Comparison of ENCODE assay signal across 8 mouse cellular contexts in the genomic region with DNA sequence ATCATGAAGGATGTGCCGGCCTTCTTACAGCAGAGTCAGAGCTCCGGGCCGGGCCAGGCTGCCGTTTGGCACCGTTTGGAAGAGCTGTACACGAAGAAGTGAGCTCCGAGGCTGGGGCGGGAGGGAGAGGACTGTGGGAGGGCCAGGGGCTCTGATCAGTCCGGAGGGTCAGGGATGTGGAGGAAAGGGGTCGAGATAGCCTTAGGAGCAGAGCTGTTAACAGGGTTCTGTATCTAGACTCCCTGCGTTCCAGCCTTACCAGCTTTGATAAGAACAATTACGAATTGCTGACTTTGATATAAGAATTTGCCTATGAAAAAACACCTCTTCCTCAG. TPM values are rescaled to one million over a fixed set of nuclear protein-coding genes. Genes with fewer than 3 reads are reported as not detected.
DNase-seq lines count a peak whose midpoint lies in the region; ATAC-seq and TF ChIP-seq lines count a peak whose summit lies in the region.

No protein-coding gene starts in this region.

- 0% methylated on average over 12 of the region's 12 CpGs for WGBS in heart, embryonic 14.5 days
- under 1% methylated on average over 12 of the region's 12 CpGs for WGBS in forebrain, embryonic 15.5 days
- WGBS in liver, postnatal 0 days (ENCODE audit: insufficient replicate concordance) = 3% methylated on average over 12 of the region's 12 CpGs

- peaks cover 3 to 9% of the 10 kb centered on the region in 2 experiments; a peak in 2 of 4 replicates for H3K4me1 ChIP-seq in heart, embryonic 14.5 days (ENCODE audit: control insufficient read depth in 2 of 2, insufficient read depth in 2 of 2, low read length in 2 of 2)
- peaks cover 43% of the 10 kb centered on the region for H3K4me1 ChIP-seq in G1E (ENCODE audit: insufficient read depth, low read depth, low read length)
- H3K4me1 ChIP-seq in forebrain, embryonic 15.5 days = peaks cover 17% of the 10 kb centered on the region
- H3K4me1 ChIP-seq in liver, postnatal 0 days (ENCODE audit: insufficient read depth) = peaks cover 22% of the 10 kb centered on the region

- peak overlapping the region; percentile 74 for H3K4me2 ChIP-seq in heart, embryonic 14.5 days (ENCODE audit: low read length)
- peak overlapping the region; percentile 82 for H3K4me2 ChIP-seq in forebrain, embryonic 15.5 days (replicated peaks)
- peak overlapping the region; percentile 89 for H3K4me2 ChIP-seq in liver, postnatal 0 days (ENCODE audit: low read depth, low read length)

- no peak for TF ChIP-seq CTCF in G1E (IDR thresholded peaks at IDR 0.05; ENCODE audit: low read depth, low read length)
- no peak for TF ChIP-seq CTCF in liver, postnatal 0 days (IDR thresholded peaks at IDR 0.05; ENCODE audit: low read depth)

- H3K27ac ChIP-seq in heart, embryonic 14.5 days (replicated peaks in 1 of 2; ENCODE audit: control insufficient read depth in 1 of 2, insufficient read depth in 1 of 2, low read depth in 2 of 2, low read length in 2 of 2) = peak overlapping the region in 1 of 2 experiments; percentile 86; a peak in 2 of 4 replicates
- peak overlapping the region; percentile 92 for H3K27ac ChIP-seq in forebrain, embryonic 15.5 days (replicated peaks)
- H3K27ac ChIP-seq in liver, postnatal 0 days (ENCODE audit: low read depth) = peak overlapping the region; percentile 93

- no peak for DNase-seq in heart, adult 8-10 months (ENCODE audit: low spot score)
- no peak for DNase-seq in G1E (ENCODE audit: low spot score)
- DNase-seq in liver, postnatal 0 days = no peak
- DNase-seq in adrenal gland, postnatal 10 days = no peak
- no peak for DNase-seq in left cerebral cortex, postnatal 10 days (ENCODE audit: extremely low spot score in 1 of 2, low spot score in 2 of 2)
- no peak for DNase-seq in adrenal gland, adult 2 months

- no peaks in the 10 kb centered on the region for H3K9me3 ChIP-seq in heart, embryonic 14.5 days (ENCODE audit: control insufficient read depth, low read length)
- no peaks in the 10 kb centered on the region for H3K9me3 ChIP-seq in G1E (replicated peaks)
- no peaks in the 10 kb centered on the region for H3K9me3 ChIP-seq in forebrain, embryonic 15.5 days
- no peaks in the 10 kb centered on the region for H3K9me3 ChIP-seq in liver, postnatal 0 days (ENCODE audit: low read length)

- ATAC-seq in heart, embryonic 14.5 days (ENCODE audit: insufficient number of reproducible peaks, insufficient read depth, low FRiP score, low read depth) = 0 out of 2 replicates have a peak, but pooled peaks have one; percentile 8
- 0 out of 2 replicates have a peak, but pooled peaks have one; percentile 4 for ATAC-seq in G1E (ENCODE audit: extremely low read depth, insufficient number of reproducible peaks, low FRiP score, poor library complexity, severe bottlenecking)
- ATAC-seq in forebrain, embryonic 15.5 days (replicated peaks) = peak; percentile 64; the same call in 1 of the 2 replicates
- peak; percentile 8 for ATAC-seq in liver, postnatal 0 days

- intact Hi-C loops in left cerebral cortex, postnatal 10 days (cut with DNase I) = loop anchor here (10.0 kb wide), 1 partner anchor 798 kb away; the partner anchor contains the start of gene Caly

- peaks cover 45% of the 10 kb centered on the region for H3K36me3 ChIP-seq in heart, embryonic 14.5 days (ENCODE audit: control insufficient read depth, insufficient read depth, low read length)
- peaks cover 59% of the 10 kb centered on the region for H3K36me3 ChIP-seq in G1E (replicated peaks)
- H3K36me3 ChIP-seq in forebrain, embryonic 15.5 days = peaks cover 19% of the 10 kb centered on the region
- peaks cover 26% of the 10 kb centered on the region for H3K36me3 ChIP-seq in liver, postnatal 0 days (replicated peaks; ENCODE audit: insufficient read depth, low read length)

- no peak for TF ChIP-seq EP300 in liver, postnatal 0 days (IDR thresholded peaks at IDR 0.05; ENCODE audit: low read depth)

- H3K27me3 ChIP-seq in heart, embryonic 14.5 days (ENCODE audit: control insufficient read depth, insufficient read depth, low read length) = no peaks in the 10 kb centered on the region
- no peaks in the 10 kb centered on the region for H3K27me3 ChIP-seq in G1E (ENCODE audit: insufficient read depth, low read length)
- H3K27me3 ChIP-seq in forebrain, embryonic 15.5 days = no peaks in the 10 kb centered on the region
- no peaks in the 10 kb centered on the region for H3K27me3 ChIP-seq in liver, postnatal 0 days (ENCODE audit: insufficient read depth, low read length)

- H3K4me3 ChIP-seq in heart, embryonic 14.5 days (ENCODE audit: control insufficient read depth in 1 of 2, insufficient read depth in 1 of 2, low read depth in 1 of 2, low read length in 2 of 2) = peak overlapping the region; percentile 76 to 96
- H3K4me3 ChIP-seq in G1E (ENCODE audit: low read depth, low read length) = peak overlapping the region; percentile 90
- peak overlapping the region; percentile 97 for H3K4me3 ChIP-seq in forebrain, embryonic 15.5 days
- peak overlapping the region; percentile 88 for H3K4me3 ChIP-seq in liver, postnatal 0 days (ENCODE audit: low read depth, low read length)

- peak overlapping the region; percentile 80 for H3K9ac ChIP-seq in heart, embryonic 14.5 days (ENCODE audit: low read length)
- H3K9ac ChIP-seq in forebrain, embryonic 15.5 days (replicated peaks) = peak overlapping the region; percentile 86
- H3K9ac ChIP-seq in liver, postnatal 0 days (replicated peaks) = peak overlapping the region; percentile 90

RNA-seq across cellular contexts. Expression of gene Sirt3, which starts 0.3 kb away (rescaled TPM):
- polyA plus RNA-seq in heart, embryonic 14.5 days (2014; fragmentation: Nextera tagmentation; extraction: Ambion mirVana) = 48.4 and 57.2 TPM in 2 replicates
- 10 to 100 TPM; 67.8 to 72.6 (median 69.6) TPM for total RNA-seq in heart, adult 8-10 months (2022)
- total RNA-seq in G1E (2014; fragmentation: Nextera tagmentation) (10.5 and 11.8 TPM in 2 replicates), G1E (2017) (11.0 and 17.5 TPM in 2 replicates)
- polyA plus RNA-seq in G1E (2012) = 27.6 and 31.7 TPM in 2 replicates
- 33.6 and 36.5 TPM in 2 replicates for polyA plus RNA-seq in forebrain, embryonic 15.5 days (2015; fragmentation: Nextera tagmentation; extraction: Ambion mirVana)
- polyA plus RNA-seq in liver, postnatal 0 days (2015; fragmentation: Nextera tagmentation; extraction: Ambion mirVana) = 66.2 and 66.9 TPM in 2 replicates
- 10 to 100 TPM; 67.6 to 70.9 TPM for total RNA-seq in adrenal gland, postnatal 10 days (2021)
- 10 to 100 TPM; 52.5 to 53.0 TPM for total RNA-seq in left cerebral cortex, postnatal 10 days (2021)
- 10 to 100 TPM; 28.3 to 35.6 TPM for total RNA-seq in adrenal gland, adult 2 months (2021)
- polyA plus RNA-seq in adrenal gland, adult 2 months (2012; rRNA removed) = 41.2 and 47.4 TPM in 2 replicates

RNA-seq across cellular contexts. Expression of gene Psmd13, which starts 0.7 kb away (rescaled TPM):
- polyA plus RNA-seq in heart, embryonic 14.5 days (2014; fragmentation: Nextera tagmentation; extraction: Ambion mirVana) = 55.4 and 120 TPM in 2 replicates
- total RNA-seq in heart, adult 8-10 months (2022) = 10 to 100 TPM; 80.4 to 85.4 (median 84.0) TPM
- total RNA-seq in G1E (2014; fragmentation: Nextera tagmentation) = 93.7 and 98.1 TPM in 2 replicates
- 193 and 195 TPM in 2 replicates for total RNA-seq in G1E (2017)
- 45.7 and 70.1 TPM in 2 replicates for polyA plus RNA-seq in G1E (2012)
- 283 and 287 TPM in 2 replicates for polyA plus RNA-seq in forebrain, embryonic 15.5 days (2015; fragmentation: Nextera tagmentation; extraction: Ambion mirVana)
- 106 and 112 TPM in 2 replicates for polyA plus RNA-seq in liver, postnatal 0 days (2015; fragmentation: Nextera tagmentation; extraction: Ambion mirVana)
- 100 to 1,000 TPM; 106 to 112 TPM for total RNA-seq in adrenal gland, postnatal 10 days (2021)
- total RNA-seq in left cerebral cortex, postnatal 10 days (2021) = 100 to 1,000 TPM; 144 to 153 TPM
- total RNA-seq in adrenal gland, adult 2 months (2021) = 100 to 1,000 TPM; 104 to 122 TPM
- polyA plus RNA-seq in adrenal gland, adult 2 months (2012; rRNA removed) = 37.4 and 46.4 TPM in 2 replicates

RNA-seq across cellular contexts. Expression of gene Cox8b, which starts 17.8 kb away (rescaled TPM):
- 375 and 378 TPM in 2 replicates for polyA plus RNA-seq in heart, embryonic 14.5 days (2014; fragmentation: Nextera tagmentation; extraction: Ambion mirVana)
- total RNA-seq in heart, adult 8-10 months (2022) = 1,000 to 10,000 TPM; 2,926 to 3,503 (median 3,138) TPM
- total RNA-seq in G1E (2014; fragmentation: Nextera tagmentation) (not detected in 2 replicates), G1E (2017) (not detected in 2 replicates)
- not detected in 2 replicates for polyA plus RNA-seq in G1E (2012)
- polyA plus RNA-seq in forebrain, embryonic 15.5 days (2015; fragmentation: Nextera tagmentation; extraction: Ambion mirVana) = not detected in 2 replicates
- polyA plus RNA-seq in liver, postnatal 0 days (2015; fragmentation: Nextera tagmentation; extraction: Ambion mirVana) = 1.2 and 12.7 TPM in 2 replicates
- 1,000 to 10,000 TPM; 2,860 to 2,972 TPM for total RNA-seq in adrenal gland, postnatal 10 days (2021)
- not detected for total RNA-seq in left cerebral cortex, postnatal 10 days (2021)
- 1,000 to 10,000 TPM; 1,499 to 1,761 TPM for total RNA-seq in adrenal gland, adult 2 months (2021)
- 454 and 875 TPM in 2 replicates for polyA plus RNA-seq in adrenal gland, adult 2 months (2012; rRNA removed)

RNA-seq across cellular contexts. Expression of gene Bet1l, which starts 25.1 kb away (rescaled TPM):
- polyA plus RNA-seq in heart, embryonic 14.5 days (2014; fragmentation: Nextera tagmentation; extraction: Ambion mirVana) = 35.0 and 39.5 TPM in 2 replicates
- total RNA-seq in heart, adult 8-10 months (2022) = 10 to 100 TPM in 1 of 4 experiments, 1 to 10 TPM in 3; 7.9 to 11.8 (median 8.8) TPM
- 8.4 and 10.1 TPM in 2 replicates for total RNA-seq in G1E (2014; fragmentation: Nextera tagmentation)
- total RNA-seq in G1E (2017) = 13.1 and 16.1 TPM in 2 replicates
- polyA plus RNA-seq in G1E (2012) = 3.5 and 5.2 TPM in 2 replicates
- 44.3 and 46.9 TPM in 2 replicates for polyA plus RNA-seq in forebrain, embryonic 15.5 days (2015; fragmentation: Nextera tagmentation; extraction: Ambion mirVana)
- polyA plus RNA-seq in liver, postnatal 0 days (2015; fragmentation: Nextera tagmentation; extraction: Ambion mirVana) = 30.7 and 35.9 TPM in 2 replicates
- total RNA-seq in adrenal gland, postnatal 10 days (2021) = 10 to 100 TPM; 29.1 to 33.5 TPM
- 10 to 100 TPM; 24.4 to 25.1 TPM for total RNA-seq in left cerebral cortex, postnatal 10 days (2021)
- total RNA-seq in adrenal gland, adult 2 months (2021) = 10 to 100 TPM; 32.0 to 34.7 TPM
- polyA plus RNA-seq in adrenal gland, adult 2 months (2012; rRNA removed) = 18.0 and 20.2 TPM in 2 replicates

RNA-seq across cellular contexts. Expression of gene Ric8a, which starts 25.7 kb away (rescaled TPM):
- polyA plus RNA-seq in heart, embryonic 14.5 days (2014; fragmentation: Nextera tagmentation; extraction: Ambion mirVana) = 40.5 and 42.8 TPM in 2 replicates
- total RNA-seq in heart, adult 8-10 months (2022) = 10 to 100 TPM; 22.3 to 24.4 (median 23.3) TPM
- 19.9 and 29.5 TPM in 2 replicates for total RNA-seq in G1E (2014; fragmentation: Nextera tagmentation)
- total RNA-seq in G1E (2017) = 21.1 and 27.9 TPM in 2 replicates
- 27.9 and 28.4 TPM in 2 replicates for polyA plus RNA-seq in G1E (2012)
- 91.2 and 96.9 TPM in 2 replicates for polyA plus RNA-seq in forebrain, embryonic 15.5 days (2015; fragmentation: Nextera tagmentation; extraction: Ambion mirVana)
- polyA plus RNA-seq in liver, postnatal 0 days (2015; fragmentation: Nextera tagmentation; extraction: Ambion mirVana) = 15.9 and 17.1 TPM in 2 replicates
- 10 to 100 TPM; 43.5 to 58.0 TPM for total RNA-seq in adrenal gland, postnatal 10 days (2021)
- total RNA-seq in left cerebral cortex, postnatal 10 days (2021) = 10 to 100 TPM; 92.0 to 93.3 TPM
- 10 to 100 TPM; 60.4 to 66.4 TPM for total RNA-seq in adrenal gland, adult 2 months (2021)
- 93.7 and 102 TPM in 2 replicates for polyA plus RNA-seq in adrenal gland, adult 2 months (2012; rRNA removed)

Comparison
In these comparisons a context has a peak if more than half of its experiments do, and no peak if none do; other contexts are left out.
1. ATAC-seq: peak in every context shown above with its lines; median percentile 64 in forebrain, embryonic 15.5 days; 8 in heart, embryonic 14.5 days; 8 in liver, postnatal 0 days; 4 in G1E.
2. RNA of gene Cox8b, which starts 17.8 kb away (total RNA-seq): 2,926 to 3,503 TPM in heart, adult 8-10 months, 2,860 to 2,972 TPM in adrenal gland, postnatal 10 days and 1,499 to 1,761 TPM in adrenal gland, adult 2 months; not detected in left cerebral cortex, postnatal 10 days and not detected in G1E; every median in the first group is over 1,000 times any median in the second.
3. Peak in every context shown above with its lines, with median percentiles within 50 percentile points of each other: H3K4me2 ChIP-seq, H3K4me3 ChIP-seq and H3K9ac ChIP-seq.